Mouse (Mus musculus) effector memory CD4-positive, alpha-beta T cell, adult 7 months (primary cell): Measurements from ENCODE around the gene Ugt3a2. TPM values are rescaled to one million over a fixed set of nuclear protein-coding genes. Genes with fewer than 3 reads are reported as not detected.

Experiments
- polyA plus RNA-seq: library from polyadenylated mRNA; unstranded; fragments of 100-300 nt; shearing (Covaris generic); gene quantifications from one replicate; pipeline ENCODE4 v1.2.1, GENCODE M21; 2017

Ugt3a2 gene
- polyA plus RNA-seq: not detected

GRCm38 (mm10) chr15:9335341-9335740 lies at the start of gene Ugt3a2:
Ugt3a2 (plus strand) TSS chr15:9335550.

Other genes with a start within 250 kb of the Ugt3a2 start
- gene Lmbrd2, start 195.0 kb upstream of the Ugt3a2 start, polyA plus RNA-seq: 2.4 TPM
- 3.4 TPM for gene Skp2, start 180.1 kb upstream of the Ugt3a2 start, polyA plus RNA-seq
- not detected for gene Ugt3a1, start 58.7 kb upstream of the Ugt3a2 start, polyA plus RNA-seq
- gene Capsl, start 100.5 kb downstream of the Ugt3a2 start, polyA plus RNA-seq: 4.9 TPM
- gene Il7r, start 194.6 kb downstream of the Ugt3a2 start, polyA plus RNA-seq: 983 TPM